ENCODE assay signal across 9 mouse cellular contexts in genomic region chr14:46384946-46385691, GRCm38 (mm10). TPM values are rescaled to one million over a fixed set of nuclear protein-coding genes. Genes with fewer than 3 reads are reported as not detected.
DNase-seq lines count a peak whose midpoint lies in the region; TF ChIP-seq lines count a peak whose summit lies in the region.
"Had no signal": no experiment of that assay in that cellular context is flagged by ENCODE, and none has a peak within 500 bp of the region (broad histone marks: within the 10 kb centered on the region; RNA-seq: fewer than 3 reads in every experiment).

No protein-coding gene starts in this region.

- no peak for TF ChIP-seq CTCF in left cerebral cortex, adult 2 months (IDR thresholded peaks at IDR 0.05)
- no peak for TF ChIP-seq CTCF in embryonic fibroblast, embryonic 13.5 days (IDR thresholded peaks at IDR 0.05; ENCODE audit: borderline replicate concordance, insufficient read depth, low read length)
- TF ChIP-seq CTCF in olfactory bulb, adult 2 months (IDR thresholded peaks at IDR 0.05; ENCODE audit: insufficient read depth, low read depth, low read length) = no peak

- TF ChIP-seq POLR2A in embryonic fibroblast, embryonic 13.5 days (IDR thresholded peaks at IDR 0.05; ENCODE audit: low read depth, low read length) = no peak
- TF ChIP-seq POLR2A in olfactory bulb, adult 2 months (IDR thresholded peaks at IDR 0.05; ENCODE audit: insufficient read depth, low read depth, low read length) = no peak

- peak overlapping the region; percentile 23; the same call in 1 of the 2 replicates for H3K4me3 ChIP-seq in left cerebral cortex, adult 2 months
- H3K4me3 ChIP-seq in embryonic fibroblast, embryonic 13.5 days (ENCODE audit: insufficient read depth, low read length) = peak overlapping the region; percentile 57
- peak overlapping the region; percentile 64 for H3K4me3 ChIP-seq in limb, embryonic 10.5 days
- H3K4me3 ChIP-seq in olfactory bulb, adult 2 months (ENCODE audit: insufficient read depth, low read depth, low read length) = 0 out of 2 replicates have a peak overlapping the region, but pooled peaks have one; percentile 31

- no peak overlapping the region for H3K27ac ChIP-seq in left cerebral cortex, adult 2 months
- no peak overlapping the region for H3K27ac ChIP-seq in embryonic fibroblast, embryonic 13.5 days (ENCODE audit: insufficient read depth, low read length)
- peak overlapping the region; percentile 91 for H3K27ac ChIP-seq in limb, embryonic 10.5 days
- H3K27ac ChIP-seq in olfactory bulb, adult 2 months (ENCODE audit: insufficient read depth, low read depth, low read length) = no peak overlapping the region

- WGBS in limb, embryonic 10.5 days = 6% methylated on average over 14 of the region's 14 CpGs
- WGBS in olfactory bulb, adult 2 months = 37% methylated on average over 14 of the region's 14 CpGs

- peaks cover 41% of the 10 kb centered on the region for H3K27me3 ChIP-seq in limb, embryonic 10.5 days (ENCODE audit: low read depth, poor library complexity, severe bottlenecking)
- H3K27me3 ChIP-seq: Patski had no signal

- DNase-seq in left cerebral cortex, adult 2 months (ENCODE audit: extremely low spot score in 1 of 2, low spot score in 2 of 2) = no peak
- DNase-seq in left cerebral cortex, postnatal 4 days = no peak
- DNase-seq in limb, embryonic 10.5 days (ENCODE audit: low spot score) = no peak
- DNase-seq in layer of hippocampus, adult 11-12 months (ENCODE audit: low spot score) = no peak
- no peak for DNase-seq in cerebellum, adult 9-11 months
- no peak for DNase-seq in thymus, postnatal 10 days (ENCODE audit: low spot score in 2 of 2)

- H3K9me3 ChIP-seq in limb, embryonic 10.5 days (replicated peaks) = no peaks in the 10 kb centered on the region

- no peaks in the 10 kb centered on the region for H3K4me1 ChIP-seq in embryonic fibroblast, embryonic 13.5 days (ENCODE audit: control insufficient read depth, insufficient read depth, low read length)
- H3K4me1 ChIP-seq in limb, embryonic 10.5 days = peaks cover 76% of the 10 kb centered on the region
- H3K4me1 ChIP-seq in olfactory bulb, adult 2 months (ENCODE audit: control insufficient read depth, insufficient read depth, low read length) = peaks cover 22% of the 10 kb centered on the region

- peaks cover 32% of the 10 kb centered on the region for H3K36me3 ChIP-seq in limb, embryonic 10.5 days

- intact Hi-C loops in left cerebral cortex, adult 2 months (cut with DNase I) = loop anchor here (5.0 kb wide), 1 partner anchor 393 kb away; no protein-coding TSS in a partner anchor
- intact Hi-C loops in left cerebral cortex, postnatal 4 days (cut with DNase I) = no loop called here

RNA-seq across cellular contexts. Expression of gene Bmp4, which starts 5.3 kb away (rescaled TPM):
- 1 to 10 TPM; 4.2 to 6.0 TPM for total RNA-seq in left cerebral cortex, adult 2 months (2021)
- total RNA-seq in left cerebral cortex, postnatal 4 days (2021) = 1 to 10 TPM; 6.1 to 7.1 TPM
- polyA plus RNA-seq in embryonic fibroblast, embryonic 13.5 days (2011; ENCODE audit: insufficient read length, low read depth, missing spikeins) = 33.6 and 43.7 TPM in 2 replicates
- polyA plus RNA-seq in limb, embryonic 10.5 days (2016; fragmentation: Nextera tagmentation; extraction: Ambion mirVana) = 73.3 and 87.4 TPM in 2 replicates
- polyA plus RNA-seq in olfactory bulb, adult 2 months (2012; ENCODE audit: insufficient read depth, insufficient read length, low replicate concordance, missing spikeins) = not detected in 2 replicates

RNA-seq across cellular contexts. Expression of gene Gm15217, which starts 5.9 kb away (rescaled TPM):
- total RNA-seq in left cerebral cortex, adult 2 months (2021) = not detected
- not detected for total RNA-seq in left cerebral cortex, postnatal 4 days (2021)
- polyA plus RNA-seq in embryonic fibroblast, embryonic 13.5 days (2011; ENCODE audit: insufficient read length, low read depth, missing spikeins) = not detected in 2 replicates
- 0.31 and 0.35 TPM in 2 replicates for polyA plus RNA-seq in limb, embryonic 10.5 days (2016; fragmentation: Nextera tagmentation; extraction: Ambion mirVana)
- polyA plus RNA-seq in olfactory bulb, adult 2 months (2012; ENCODE audit: insufficient read depth, insufficient read length, low replicate concordance, missing spikeins) = not detected in 2 replicates
- polyA plus RNA-seq: Patski had no signal

Comparison
In these comparisons a context has a peak if more than half of its experiments do, and no peak if none do; other contexts are left out.
1. RNA of gene Bmp4, which starts 5.3 kb away (polyA plus RNA-seq): 73.3 to 87.4 TPM in limb, embryonic 10.5 days and 33.6 to 43.7 TPM in embryonic fibroblast, embryonic 13.5 days; not detected in olfactory bulb, adult 2 months; every median in the first group is over 10 times any median in the second.
2. Peak in every context shown above with its lines, with median percentiles within 50 percentile points of each other: H3K4me3 ChIP-seq.